Mouse (Mus musculus): ENCODE measurements around the gene 4930402F06Rik.

DNA sequence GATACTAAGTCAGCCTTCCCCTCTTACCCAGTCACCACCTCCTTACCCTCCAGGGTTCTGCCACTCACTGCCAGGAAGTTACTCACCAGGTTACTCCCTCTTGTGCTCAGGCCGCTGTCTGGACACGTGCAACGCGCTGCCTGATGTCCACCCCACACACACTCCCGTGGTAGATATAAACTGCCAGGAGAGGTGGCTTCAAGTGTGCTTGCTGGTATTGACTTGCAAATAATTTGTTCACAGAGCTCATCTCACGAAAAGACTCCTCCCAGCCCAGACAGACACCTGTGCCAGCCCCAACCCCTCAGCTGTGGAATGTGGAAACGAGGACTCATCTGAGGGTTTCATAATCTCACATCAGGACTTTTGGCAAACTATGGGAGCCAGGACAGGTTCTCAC lies 48.6 kb upstream of the 4930402F06Rik start:
- TF ChIP-seq EP300 (IDR thresholded peaks at IDR 0.05; ENCODE audit: insufficient read depth, low read depth, low read length): no peak
- no peak for TF ChIP-seq CTCF (IDR thresholded peaks at IDR 0.05; ENCODE audit: low read depth, low read length)

Measured in ES-Bruce4 (cell line).